Mouse (Mus musculus) liver, postnatal 0 days (tissue): ENCODE data around the gene 1700029P11Rik. TPM values are rescaled to one million over a fixed set of nuclear protein-coding genes. Genes with fewer than 3 reads are reported as not detected.

ENCODE experiments used
- ATAC-seq: fragments of 200-750 bp; cut with Nextera tagmentation; 2 replicates; pipeline ENCODE4 v1.8.0; 2017; ENCODE audit warnings: mild to moderate bottlenecking, moderate library complexity
- DNase-seq: peaks from one replicate; pipeline ENCODE4 v3.0.0-alpha.2; 2016
- H3K27ac ChIP-seq: fragments of 300-500 bp; sonication (generic); 2 replicates; pipeline ENCODE4 v1.5.1; 2014; ENCODE audit warnings: antibody characterized with exemption, moderate library complexity, mild to moderate bottlenecking, low read depth
- H3K27me3 ChIP-seq: fragments of 300-500 bp; sonication (generic); 2 replicates; pipeline ENCODE4 v1.6.1; 2014; ENCODE audit warnings: low read length, control low read depth, mixed read lengths; ENCODE audit not compliant: insufficient read depth
- H3K36me3 ChIP-seq: fragments of 300-500 bp; sonication (generic); replicated peaks from 2 replicates; pipeline ENCODE4 v1.6.1; 2014; ENCODE audit warnings: mild to moderate bottlenecking, control low read depth, low read length, moderate library complexity, mixed read lengths; ENCODE audit not compliant: insufficient read depth
- H3K4me1 ChIP-seq: fragments of 300-500 bp; sonication (generic); 2 replicates; pipeline ENCODE4 v1.6.1; 2014; ENCODE audit warnings: antibody characterized with exemption, mild to moderate bottlenecking, control low read depth; ENCODE audit not compliant: insufficient read depth
- H3K4me2 ChIP-seq: fragments of 300-500 bp; sonication (generic); 2 replicates; pipeline ENCODE4 v1.6.1; 2014; ENCODE audit warnings: low read depth, mild to moderate bottlenecking, low read length, moderate library complexity, mixed read lengths
- H3K4me3 ChIP-seq: fragments of 300-500 bp; sonication (generic); 2 replicates; pipeline ENCODE4 v1.5.1; 2014; ENCODE audit warnings: low read depth, low read length
- H3K9ac ChIP-seq: fragments of 300-500 bp; sonication (generic); replicated peaks from 2 replicates; pipeline ENCODE4 v1.6.1; 2014; ENCODE audit warnings: mild to moderate bottlenecking, moderate library complexity
- H3K9me3 ChIP-seq: fragments of 300-500 bp; sonication (generic); 2 replicates; pipeline ENCODE4 v1.6.1; 2016; ENCODE audit warnings: mild to moderate bottlenecking, control low read depth, low read length, mixed read lengths
- CTCF ChIP-seq: sonication (generic); IDR thresholded peaks from 2 replicates; pipeline ENCODE4 v1.5.1; 2016; ENCODE audit warnings: antibody characterized with exemption, low read depth
- EP300 ChIP-seq: IDR thresholded peaks from 2 replicates; pipeline ENCODE4 v1.6.1; 2016; ENCODE audit warnings: antibody characterized with exemption, low read depth, mild to moderate bottlenecking
- WGBS: fragments of 180-500 bp; shearing (Covaris S2); extraction: QIAGEN DNeasy Blood & Tissue Kit; methylation state at CpG from one replicate; pipeline ENCODE4 v1.1.7; 2014; ENCODE audit not compliant: insufficient replicate concordance; 5-methylcytosine and 5-hydroxymethylcytosine counted together
- polyA plus RNA-seq: library from polyadenylated mRNA; unstranded; fragments of >200 nt; fragmentation: Nextera tagmentation; extraction: Ambion mirVana; gene quantifications from 2 replicates; pipeline ENCODE4 v1.2.1, GENCODE M21; 2015

Gene 1700029P11Rik
- not detected in 2 replicates for polyA plus RNA-seq

DNA sequence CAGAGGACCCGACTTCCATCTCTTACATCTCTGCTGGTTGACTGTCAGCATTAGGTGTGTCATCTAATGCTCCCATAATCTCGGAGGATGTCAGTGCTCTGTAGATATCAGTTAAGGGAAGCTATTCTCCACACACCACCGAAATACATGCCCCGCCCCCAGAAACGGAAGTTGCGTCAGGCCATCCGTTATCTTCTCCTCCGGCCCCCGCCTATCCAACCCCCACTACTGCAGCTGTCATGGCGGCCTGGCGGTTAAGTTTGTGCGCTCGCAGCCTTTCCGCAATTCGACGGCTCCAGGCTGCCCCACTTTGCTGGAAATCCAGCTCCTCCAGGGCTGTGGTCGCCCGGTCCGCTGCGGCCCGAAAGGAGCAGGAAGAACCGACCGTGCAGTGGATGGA is at the start of gene 1700029P11Rik:
Gene 1700029P11Rik, plus strand, starts transcription at position 220 of the 400 bp plus-strand sequence.
- no peak within 1 kb of the TSS for H3K27ac ChIP-seq
- no peaks in the 10 kb centered on the region for H3K36me3 ChIP-seq
- TF ChIP-seq CTCF = no peak
- no peak for TF ChIP-seq EP300
- H3K9me3 ChIP-seq = no peaks in the 10 kb centered on the region
- WGBS = 87% methylated on average over 22 of the region's 23 CpGs
- ATAC-seq (no peak), DNase-seq (no peak)
- H3K4me2 ChIP-seq = no peak within 1 kb of the TSS
- no peak within 1 kb of the TSS for H3K9ac ChIP-seq
- H3K4me3 ChIP-seq = no peak within 1 kb of the TSS
- H3K27me3 ChIP-seq = no peaks in the 10 kb centered on the region
- H3K4me1 ChIP-seq = no peaks in the 10 kb centered on the region

GRCm38 (mm10) chr15:81932951-81933470 is 47.3 kb upstream of the 1700029P11Rik start:
- Histone ChIP-seq H3K4me1 (peaks cover 17% of the 10 kb centered on the region), H3K9ac (0 out of 2 replicates have a peak overlapping the region, but pooled peaks have one; percentile 21), H3K36me3 (no peaks in the 10 kb centered on the region), H3K9me3 (no peaks in the 10 kb centered on the region), H3K27me3 (peaks cover 9% of the 10 kb centered on the region), H3K4me3 (no peak overlapping the region), H3K27ac (peak overlapping the region; percentile 59), H3K4me2 (no peak overlapping the region)
- TF ChIP-seq CTCF (no peak), EP300 (no peak)
- ATAC-seq = no peak; the same call in 1 of the 2 replicates
- no peak for DNase-seq
- WGBS = 21% methylated on average over 12 of the region's 12 CpGs

DNA sequence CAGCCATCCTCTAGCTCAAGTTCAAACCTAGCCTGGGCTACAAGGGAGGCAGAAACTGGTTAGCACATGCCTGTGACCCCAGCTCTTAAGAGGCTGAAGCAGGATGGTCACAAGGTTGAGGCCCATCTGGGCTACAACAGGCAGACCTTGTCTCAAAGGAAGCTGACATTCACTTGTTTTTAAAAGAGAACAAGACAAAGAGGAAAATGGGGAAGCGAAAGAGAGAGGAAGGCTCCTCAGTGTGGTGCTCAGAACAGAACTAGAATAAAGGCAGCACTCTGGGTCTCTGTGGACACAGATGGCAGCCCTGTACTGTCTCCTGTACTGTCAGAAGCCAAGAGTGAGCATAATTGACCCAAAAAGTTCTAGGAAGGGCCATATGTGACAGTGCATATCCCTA is 46.4 kb upstream of the 1700029P11Rik start:
- peaks cover 9% of the 10 kb centered on the region for H3K4me1 ChIP-seq
- DNase-seq = no peak
- peaks cover 9% of the 10 kb centered on the region for H3K27me3 ChIP-seq
- no peak overlapping the region for H3K9ac ChIP-seq
- ATAC-seq = no peak
- no peak overlapping the region for H3K4me3 ChIP-seq
- no peak for TF ChIP-seq CTCF
- TF ChIP-seq EP300 = no peak
- H3K27ac ChIP-seq = peak overlapping the region; percentile 59
- WGBS = 63% methylated on average over 1 of the region's 1 CpGs
- H3K9me3 ChIP-seq = no peaks in the 10 kb centered on the region
- H3K4me2 ChIP-seq = no peak overlapping the region
- no peaks in the 10 kb centered on the region for H3K36me3 ChIP-seq

GRCm38 (mm10) chr15:81935869-81936637 is 44.3 kb upstream of the 1700029P11Rik start:
- peaks cover 8% of the 10 kb centered on the region for H3K4me1 ChIP-seq
- no peak overlapping the region for H3K4me2 ChIP-seq
- H3K36me3 ChIP-seq = no peaks in the 10 kb centered on the region
- H3K27me3 ChIP-seq = peaks cover 9% of the 10 kb centered on the region
- H3K27ac ChIP-seq = no peak overlapping the region
- no peak overlapping the region for H3K4me3 ChIP-seq
- no peaks in the 10 kb centered on the region for H3K9me3 ChIP-seq
- no peak for ATAC-seq
- 48% methylated on average over 7 of the region's 7 CpGs for WGBS
- H3K9ac ChIP-seq = no peak overlapping the region
- DNase-seq = no peak
- no peak for TF ChIP-seq CTCF
- no peak for TF ChIP-seq EP300

- WGBS = 17% methylated on average over 12 of the region's 12 CpGs
- no peak for DNase-seq
- Histone ChIP-seq H3K4me3 (peak within 1 kb of the TSS; percentile 29; the same call in 1 of the 2 replicates), H3K9ac (no peak within 1 kb of the TSS), H3K4me1 (peaks cover 8% of the 10 kb centered on the region), H3K4me2 (peak within 1 kb of the TSS; percentile 52), H3K27ac (0 out of 2 replicates have a peak within 1 kb of the TSS, but pooled peaks have one; percentile 24), H3K27me3 (peaks cover 9% of the 10 kb centered on the region), H3K36me3 (no peaks in the 10 kb centered on the region), H3K9me3 (no peaks in the 10 kb centered on the region)
- TF ChIP-seq EP300 = no peak
- TF ChIP-seq CTCF = peak; percentile 22; the same call in 1 of the 2 replicates
- ATAC-seq = peak; percentile 26; the same call in 1 of the 2 replicates
Observed at GRCm38 (mm10) chr15:81936679-81937078, 43.7 kb upstream of the 1700029P11Rik start, which contains the start of gene Csdc2. TSS of gene Csdc2 (plus strand) at chr15:81936759.
